Mouse (Mus musculus) ES-E14 (cell line): ENCODE data around the gene Slc2a3. TPM values are rescaled to one million over a fixed set of nuclear protein-coding genes. Genes with fewer than 3 reads are reported as not detected.

Source experiments
- DNase-seq: peaks from one replicate; pipeline ENCODE4 v3.0.0-alpha.2; 2013; ENCODE audit warnings: low read depth, low spot score
- H3K27ac ChIP-seq: 2 replicates; pipeline ENCODE4 v1.5.1; 2012; ENCODE audit warnings: low read depth, mild to moderate bottlenecking, low read length, moderate library complexity, mixed read lengths; ENCODE audit not compliant: poor library complexity, insufficient read depth, severe bottlenecking
- H3K36me3 ChIP-seq: 2 replicates; pipeline ENCODE4 v1.6.1; 2012; ENCODE audit warnings: mild to moderate bottlenecking, low read length, moderate library complexity, mixed read lengths; ENCODE audit not compliant: control insufficient read depth, poor library complexity, insufficient read depth, severe bottlenecking
- H3K4me1 ChIP-seq, 2 experiments: fragments of 150-350 bp in 1 of 2; sonication (generic) in 1 of 2; 2 replicates each; pipeline ENCODE4 v1.6.1; 2012; ENCODE audit warnings: low read length in 2 of 2, mild to moderate bottlenecking in 1 of 2, mixed read lengths in 1 of 2; ENCODE audit not compliant: control insufficient read depth in 2 of 2, insufficient read depth in 2 of 2, poor library complexity in 1 of 2
- H3K4me3 ChIP-seq, 2 experiments: fragments of 150-350 bp in 1 of 2; sonication (generic) in 1 of 2; 2 replicates each; pipeline ENCODE4 v1.5.1; 2012; ENCODE audit warnings: low read length in 2 of 2, low read depth in 1 of 2, mild to moderate bottlenecking in 1 of 2, mixed read lengths in 1 of 2; ENCODE audit not compliant: insufficient read depth in 1 of 2, poor library complexity in 1 of 2, severe bottlenecking in 1 of 2
- H3K9ac ChIP-seq: 2 replicates; pipeline ENCODE4 v1.6.1; 2012; ENCODE audit warnings: low read depth, mild to moderate bottlenecking, low read length, mixed read lengths; ENCODE audit not compliant: poor library complexity, insufficient read depth, severe bottlenecking
- H3K9me3 ChIP-seq: fragments of 150-350 bp; sonication (generic); 2 replicates; pipeline ENCODE4 v1.6.1; 2012; ENCODE audit warnings: low read depth, mild to moderate bottlenecking, low read length; ENCODE audit not compliant: control insufficient read depth, insufficient read depth
- CHD2 ChIP-seq: IDR thresholded peaks from 2 replicates; pipeline ENCODE4 v1.6.1; 2014; ENCODE audit warnings: mild to moderate bottlenecking, low read depth, low read length, inconsistent platforms
- HCFC1 ChIP-seq: IDR thresholded peaks from 2 replicates; pipeline ENCODE4 v1.6.1; 2012; ENCODE audit warnings: low read length, inconsistent platforms, borderline replicate concordance; ENCODE audit not compliant: insufficient read depth
- MAFK ChIP-seq: IDR thresholded peaks from 2 replicates; pipeline ENCODE4 v1.6.1; 2014; ENCODE audit warnings: mild to moderate bottlenecking, low read depth, low read length, inconsistent platforms; ENCODE audit not compliant: insufficient read depth
- ZC3H11A ChIP-seq: IDR thresholded peaks from 2 replicates; pipeline ENCODE4 v1.6.1; 2012; ENCODE audit warnings: low read depth, mild to moderate bottlenecking, inconsistent platforms, low read length, borderline replicate concordance
- ZNF384 ChIP-seq: IDR thresholded peaks from 2 replicates; pipeline ENCODE4 v1.6.1; 2012; ENCODE audit warnings: low read depth, low read length, inconsistent platforms
- in situ Hi-C, 2 experiments: fragments of 600-800 bp; cut with MboI; formaldehyde crosslinking; loops; one replicate each; pipeline ENCODE4 v1.15.1; 2025; ENCODE audit warnings: low sequenced_read_pairs in 2 of 2, inconsistent platforms in 1 of 2; ENCODE audit not compliant: unreplicated experiment in 2 of 2
- total RNA-seq: library from RNA; depleted of rRNA; stranded (reverse); fragments of 300-350 nt; gene quantifications from 2 replicates; pipeline ENCODE4 v1.2.3, GENCODE M21; 2012; rRNA removed

Gene Slc2a3
- total RNA-seq, 1 experiment = 890 TPM

- H3K9me3 ChIP-seq = no peaks in the 10 kb centered on the region
- no peak overlapping the region for H3K27ac ChIP-seq
- TF ChIP-seq MAFK (no peak), ZNF384 (no peak), ZC3H11A (no peak), HCFC1 (no peak), CHD2 (no peak)
- peaks cover 0 to 5% of the 10 kb centered on the region in 2 experiments; a peak in 1 of 4 replicates for H3K4me1 ChIP-seq
- no peak overlapping the region for H3K4me3 ChIP-seq
- H3K9ac ChIP-seq = no peak overlapping the region
- no peak for DNase-seq
- H3K36me3 ChIP-seq = no peaks in the 10 kb centered on the region
- in situ Hi-C loops = no loop called here
Measured at GRCm38 (mm10) chr6:122682646-122683045, 118.8 kb downstream of the Slc2a3 start.

Other genes starting within 250 kb of the Slc2a3 start
- 0.32 and 0.76 TPM in 2 replicates for gene Aicda, start 247.8 kb downstream of the Slc2a3 start, total RNA-seq
- gene Apobec1, start 199.2 kb downstream of the Slc2a3 start, total RNA-seq = 5.9 and 8.8 TPM in 2 replicates
- 155 and 219 TPM in 2 replicates for gene Gdf3, start 191.6 kb downstream of the Slc2a3 start, total RNA-seq
- 19.2 and 19.6 TPM in 2 replicates for gene Dppa3, start 175.2 kb downstream of the Slc2a3 start, total RNA-seq
- 89.3 and 138 TPM in 2 replicates for gene Nanog, start 94.2 kb downstream of the Slc2a3 start, total RNA-seq
- gene Foxj2, start 18.3 kb upstream of the Slc2a3 start, total RNA-seq = 1.3 and 1.7 TPM in 2 replicates
- 0.22 TPM in 1 of 2 replicates, not detected in the other for gene C3ar1, start 54.5 kb upstream of the Slc2a3 start, total RNA-seq
- gene Necap1, start 72.8 kb upstream of the Slc2a3 start, total RNA-seq = 32.9 and 40.4 TPM in 2 replicates
- gene Clec4a1, start 120.2 kb upstream of the Slc2a3 start, total RNA-seq = not detected in 2 replicates
- gene Clec4a3, start 150.9 kb upstream of the Slc2a3 start, total RNA-seq = not detected in 2 replicates
- gene Clec4a4, start 188.7 kb upstream of the Slc2a3 start, total RNA-seq = not detected in 2 replicates
- not detected in 2 replicates for gene Clec4b1, start 248.3 kb upstream of the Slc2a3 start, total RNA-seq